Mouse (Mus musculus) common myeloid progenitor, adult 5-6 weeks (primary cell): Measurements from ENCODE around the gene Pgs1. TPM values are rescaled to one million over a fixed set of nuclear protein-coding genes. Genes with fewer than 3 reads are reported as not detected.
A peak's percentile ranks its signal among the peaks of the same experiment; 100 is the strongest.

Experiments
- ATAC-seq: replicated peaks from 2 replicates; pipeline ENCODE4 v1.8.0; 2016; ENCODE audit warnings: low read depth, mild to moderate bottlenecking, moderate TSS enrichment, inconsistent platforms; ENCODE audit not compliant: poor library complexity, severe bottlenecking
- total RNA-seq: library from RNA; stranded (forward); fragments of 200-1000, 187-1606 nt; gene quantifications from 2 replicates; pipeline ENCODE4 v1.2.3, GENCODE M21; 2017

The Pgs1 gene
- 6.8 and 11.7 TPM in 2 replicates for total RNA-seq

DNA sequence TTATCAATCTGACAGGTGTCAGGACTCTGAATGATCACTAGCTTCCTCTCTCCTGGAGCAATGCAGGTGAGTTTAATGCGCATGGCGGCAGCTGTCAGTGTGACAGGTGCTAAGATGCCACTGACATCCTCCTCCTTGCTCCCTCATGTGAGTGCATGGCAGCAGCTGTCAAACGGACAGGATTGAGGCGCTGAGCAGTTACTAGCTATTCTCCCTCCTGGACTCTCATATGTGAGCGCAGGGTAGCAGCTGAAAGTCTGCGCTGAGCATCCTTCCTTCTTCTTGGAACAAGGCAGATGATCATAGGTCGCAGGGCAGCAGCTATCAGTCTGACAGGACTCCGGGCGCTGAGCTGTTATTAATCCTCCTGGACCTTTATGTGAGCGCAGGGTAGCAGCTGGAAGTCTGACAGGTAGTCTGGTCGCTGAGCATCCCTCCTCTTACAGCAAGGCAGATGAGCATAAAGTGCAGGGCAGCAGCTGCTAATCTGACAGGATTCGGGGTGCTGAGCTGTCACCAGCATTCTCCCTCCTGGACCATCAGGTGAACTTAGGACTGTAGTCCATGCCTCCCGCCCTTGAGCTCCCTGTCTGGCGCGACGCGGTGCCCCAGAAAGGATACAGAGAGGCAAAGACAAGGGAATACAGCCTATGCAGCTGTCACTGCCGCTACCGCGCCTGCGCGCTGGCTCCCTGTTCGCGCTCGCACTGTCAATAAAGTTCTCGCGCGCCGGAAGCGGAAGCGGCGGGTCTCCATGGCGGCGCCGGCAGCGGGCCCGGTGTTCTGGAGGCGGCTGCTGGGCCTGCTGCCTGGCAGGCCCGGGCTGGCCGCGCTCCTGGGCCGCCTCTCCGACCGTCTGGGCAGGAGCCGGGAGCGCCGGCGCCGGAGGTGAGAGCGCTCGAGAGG is at the start of gene Pgs1:
TSS of gene Pgs1 (plus strand) at position 167 of the 906 bp plus-strand sequence.
- ATAC-seq = peak; percentile 69

DNA sequence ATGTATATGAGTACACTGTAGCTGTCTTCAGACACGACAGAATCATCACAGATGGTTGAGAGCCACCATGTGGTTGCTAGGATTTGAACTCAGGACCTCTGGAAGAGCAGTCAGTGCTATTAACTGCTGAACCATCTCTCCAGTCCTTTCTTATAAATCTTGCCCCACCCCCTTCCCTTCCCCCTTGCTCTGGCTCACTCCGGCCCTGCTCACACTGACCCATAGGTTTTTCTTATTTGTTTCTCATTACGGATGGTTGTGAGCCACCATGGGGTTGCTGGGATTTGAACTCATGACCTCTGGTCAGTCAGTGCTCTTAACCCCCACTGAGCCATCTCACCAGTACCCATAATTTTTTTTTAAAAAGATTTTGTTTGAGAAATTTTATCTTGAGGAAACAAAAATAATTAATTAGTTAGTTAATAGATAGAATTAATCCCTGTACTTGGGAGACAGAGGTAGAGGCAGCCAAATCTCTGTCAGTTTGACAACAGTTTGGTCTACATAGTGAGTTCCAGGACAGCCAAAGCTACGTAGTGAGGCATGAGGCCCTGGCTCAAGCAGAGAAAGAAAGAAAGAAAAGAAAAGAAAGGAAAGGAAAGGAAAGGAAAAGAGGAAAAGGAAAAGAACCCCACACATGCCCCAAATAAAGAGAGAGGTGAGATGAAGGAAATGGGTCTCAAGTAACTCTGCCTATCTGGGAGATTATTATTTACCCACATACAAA is 46.9 kb upstream of the Pgs1 start:
- ATAC-seq = no peak

DNA sequence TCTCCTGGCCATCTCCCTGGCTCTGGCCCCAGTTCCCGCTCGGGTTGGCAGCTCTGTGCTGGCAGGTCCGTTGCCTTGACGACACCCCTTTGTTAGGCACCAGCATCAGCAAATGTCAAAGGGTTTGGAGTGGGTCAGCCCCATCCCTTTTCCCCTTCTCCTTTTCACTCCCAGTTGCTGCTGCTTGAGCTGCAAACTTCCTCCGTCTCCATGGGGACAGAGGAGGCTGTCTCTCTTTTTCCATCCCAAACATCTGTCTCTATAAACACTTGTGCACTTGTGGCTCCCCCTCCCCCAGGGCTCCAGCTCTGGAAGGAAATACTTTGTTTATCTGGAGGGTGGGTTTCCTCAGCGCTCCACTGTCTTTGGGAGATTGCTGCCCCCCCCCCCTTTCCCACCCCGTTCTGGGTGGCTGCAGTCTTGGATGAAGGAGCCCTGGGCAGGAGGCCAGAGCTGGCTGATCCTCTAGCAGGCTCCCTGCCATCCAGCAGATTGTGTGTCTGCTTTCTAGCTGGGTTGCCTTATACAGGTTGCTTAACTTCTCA is 46.3 kb upstream of the Pgs1 start:
- peak; percentile 71 for ATAC-seq

DNA sequence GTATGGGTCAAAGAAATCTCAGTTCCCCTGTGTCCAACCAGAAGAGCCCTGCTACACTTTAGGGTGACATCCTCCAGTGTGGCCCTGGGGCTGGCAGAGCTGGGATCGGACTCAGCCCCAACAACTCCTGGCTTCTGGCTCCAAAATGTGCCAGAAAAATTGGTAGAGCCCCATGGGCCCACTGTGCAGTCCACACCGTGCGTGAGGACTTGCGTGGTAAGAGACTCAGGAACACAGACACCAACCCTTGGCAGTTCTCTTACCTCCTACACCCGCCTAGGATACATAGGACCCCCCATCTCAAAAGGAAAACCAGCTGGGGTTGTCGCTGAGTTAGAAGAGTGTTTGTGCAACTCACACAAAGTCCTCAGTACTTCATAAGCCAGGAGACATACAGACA is 45.2 kb upstream of the Pgs1 start:
- no peak for ATAC-seq

GRCm38 (mm10) chr11:117941325-117941834 is 44.7 kb upstream of the Pgs1 start:
- ATAC-seq = no peak; the same call in 1 of the 2 replicates

- ATAC-seq = no peak
Measured at GRCm38 (mm10) chr11:117941848-117942247, 44.2 kb upstream of the Pgs1 start.

- ATAC-seq = peak; percentile 73
Measured at GRCm38 (mm10) chr11:117946195-117946979, 39.7 kb upstream of the Pgs1 start.

DNA sequence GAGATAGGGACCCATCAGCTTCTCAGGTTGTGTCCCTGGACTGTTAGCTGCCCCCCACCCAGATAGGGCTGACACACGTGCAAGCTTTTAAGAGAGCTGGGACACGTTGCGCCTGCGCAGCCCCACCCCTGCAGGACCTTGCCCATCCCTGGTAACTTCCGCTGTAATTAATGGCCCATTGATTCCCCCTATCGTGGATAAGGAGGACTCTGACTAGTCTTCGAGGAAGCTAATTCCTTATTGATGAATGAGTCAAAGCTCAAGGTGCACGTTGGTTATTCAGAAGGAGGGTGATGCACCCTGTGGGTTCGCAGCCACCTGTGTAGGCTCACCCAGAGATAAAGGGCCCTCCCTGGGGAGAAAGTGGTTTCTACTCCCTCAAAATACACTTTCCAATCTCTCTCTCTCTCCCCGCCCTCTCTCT is 39.1 kb upstream of the Pgs1 start:
- ATAC-seq = no peak

- ATAC-seq = peak; percentile 24; the same call in 1 of the 2 replicates
Measured at GRCm38 (mm10) chr11:117949392-117950091, 36.5 kb upstream of the Pgs1 start.

- no peak for ATAC-seq
Measured at GRCm38 (mm10) chr11:117951391-117951790, 34.7 kb upstream of the Pgs1 start.

GRCm38 (mm10) chr11:117952174-117952933 is 33.7 kb upstream of the Pgs1 start:
- ATAC-seq = no peak

- peak; percentile 85 for ATAC-seq
Measured at GRCm38 (mm10) chr11:117954094-117954493, 32.0 kb upstream of the Pgs1 start.

DNA sequence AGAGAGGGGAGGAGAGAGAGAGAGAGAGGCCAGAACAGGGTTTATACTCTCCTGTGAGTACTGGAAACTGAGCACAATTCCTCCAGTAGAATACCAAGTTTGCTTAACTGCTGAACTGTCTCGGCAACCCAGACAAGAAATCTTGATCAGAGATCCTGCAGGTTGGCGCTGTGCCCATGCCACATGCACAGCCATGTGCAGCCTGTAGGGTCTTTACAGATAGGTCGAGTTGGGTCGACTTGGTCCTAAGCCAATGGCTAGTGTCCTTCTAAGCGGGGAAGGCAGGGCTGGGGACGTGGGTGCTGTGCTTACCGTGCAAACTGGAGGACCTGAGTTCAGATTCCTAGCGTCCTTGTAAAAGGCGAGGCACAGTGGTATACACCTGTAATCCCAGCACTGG is 31.3 kb upstream of the Pgs1 start:
- ATAC-seq = no peak

DNA sequence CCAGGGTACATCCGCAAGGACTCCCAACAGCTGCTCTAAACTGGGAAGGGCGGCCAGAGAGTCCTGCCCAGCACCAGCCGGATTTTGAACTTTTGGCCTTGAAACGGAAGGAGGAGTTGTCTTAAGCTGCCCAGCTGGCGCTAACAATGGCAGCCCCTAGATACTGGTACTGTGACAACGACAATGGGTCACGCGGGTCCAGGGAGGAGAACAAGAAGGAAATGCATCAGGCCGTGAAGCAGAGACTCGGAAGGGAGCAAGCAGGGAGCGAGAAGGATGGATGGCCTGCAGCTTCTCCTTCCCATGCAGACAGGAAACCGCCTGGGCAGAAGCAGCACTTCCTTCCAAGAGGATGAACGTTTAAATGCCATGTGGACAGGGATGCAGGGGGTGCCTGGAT is 30.5 kb upstream of the Pgs1 start:
- no peak for ATAC-seq

GRCm38 (mm10) chr11:117958197-117958596 is 27.9 kb upstream of the Pgs1 start:
- ATAC-seq = peak; percentile 29; the same call in 1 of the 2 replicates

GRCm38 (mm10) chr11:117959166-117959565 is 26.9 kb upstream of the Pgs1 start:
- no peak for ATAC-seq

GRCm38 (mm10) chr11:117959741-117960381 is 26.2 kb upstream of the Pgs1 start:
- ATAC-seq = peak; percentile 14; the same call in 1 of the 2 replicates

- no peak for ATAC-seq
Measured at GRCm38 (mm10) chr11:117960601-117961000, 25.5 kb upstream of the Pgs1 start.
